Mouse (Mus musculus): ENCODE data around the gene Cdc42ep5.

DNA sequence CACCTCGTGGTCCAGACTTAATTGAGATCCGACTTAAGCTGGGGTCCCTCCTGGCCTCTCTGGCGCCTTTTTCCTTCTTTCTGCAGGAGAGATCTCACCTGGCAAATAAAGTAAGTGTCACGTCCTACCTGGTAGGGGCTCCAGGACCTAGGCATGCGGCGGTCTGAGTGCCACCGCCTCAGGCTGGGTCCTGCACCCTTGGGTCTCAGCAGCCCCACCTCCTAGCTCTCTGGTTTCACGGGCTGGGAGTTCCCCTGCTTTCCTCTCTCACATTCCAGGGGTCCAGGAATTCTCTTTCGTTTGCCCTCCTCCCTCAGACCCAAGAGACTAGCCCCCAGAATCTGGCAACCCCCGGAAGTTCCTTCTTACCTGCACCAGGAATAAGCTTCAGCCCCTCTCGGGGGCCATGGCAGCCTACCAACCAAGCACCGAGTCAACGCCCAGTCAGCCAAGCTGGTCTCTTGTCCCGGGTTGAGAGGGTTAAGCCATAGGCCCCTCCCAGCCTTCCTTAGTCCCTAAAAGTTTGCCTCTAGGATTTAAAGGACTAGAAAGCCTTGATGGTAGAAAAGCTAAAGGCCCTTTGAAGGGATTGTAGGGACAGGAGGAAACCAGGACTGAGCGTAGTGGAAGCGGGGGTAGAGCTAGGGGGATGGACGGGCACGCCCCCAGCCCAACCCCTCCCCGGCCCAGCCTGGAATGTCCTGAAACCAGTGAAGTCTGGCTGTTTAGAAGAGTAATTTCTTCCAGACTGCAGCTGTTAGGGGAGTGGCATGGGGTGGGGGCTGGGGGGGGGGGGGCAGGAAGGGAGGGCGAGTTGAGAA, at the start of gene Cdc42ep5:
- TF ChIP-seq CTCF (conservative IDR thresholded peaks at IDR 0.05; ENCODE audit: insufficient read depth, insufficient read length, low read depth, low read length) (no peak), POLR2A (IDR thresholded peaks at IDR 0.05; ENCODE audit: low read depth, low read length) (no peak)

Data from kidney, adult 2 months (tissue).